Mouse (Mus musculus) frontal cortex, adult 2 months (tissue): ENCODE measurements at regions not wholly inside any gene's neighbourhood (a gene's known extent, or its start where the extent isn't known, plus 50 kb on each side); places are given as distances from the start of the nearest gene placed in this dataset.
"Not testable (repeated sequence)": the region's sequence is repeated elsewhere in the genome, so short reads cannot be mapped to it uniquely, and the experiment has no call there.

Source experiments
- DNase-seq, 2 experiments: peaks; one replicate each; pipeline ENCODE4 v3.0.0; 2022; ENCODE audit warnings: low spot score in 1 of 2; ENCODE audit errors: extremely low spot score in 1 of 2

GRCm38 (mm10) chr11:92228855-92229254 is 651.5 kb upstream of the Kif2b start:
- DNase-seq: no peak

DNA sequence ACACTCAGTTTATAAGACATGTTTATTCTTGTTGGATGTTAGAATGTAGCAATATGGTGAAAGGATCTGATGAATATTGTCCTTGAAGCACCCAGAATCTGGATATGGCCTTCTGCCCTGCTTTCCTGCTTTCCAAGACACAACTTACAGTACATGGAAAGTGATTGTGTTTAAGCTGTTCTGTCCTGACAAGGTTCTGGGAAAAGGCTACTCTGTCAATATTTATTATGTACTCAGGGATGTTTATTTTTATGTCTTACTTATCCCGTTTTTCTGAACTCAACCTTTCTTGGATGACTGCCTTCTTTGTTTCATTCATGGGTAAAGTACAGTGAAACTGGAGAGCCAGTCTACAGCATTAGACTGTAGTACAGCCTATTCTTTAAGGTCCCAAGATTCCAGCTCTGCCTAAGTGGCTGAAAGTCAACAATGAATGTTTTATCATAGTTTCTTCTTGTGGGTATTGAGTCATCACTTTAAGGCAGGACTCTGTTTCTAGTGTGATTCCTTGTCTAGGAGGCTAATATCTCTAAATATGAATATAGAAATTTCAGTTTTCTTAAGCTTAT is 631.7 kb upstream of the Kif2b start:
- DNase-seq: no peak

- DNase-seq: not testable (repeated sequence)
Observed at GRCm38 (mm10) chr11:92178393-92178792, 601.0 kb upstream of the Kif2b start.

- DNase-seq: no peak
Observed at GRCm38 (mm10) chr11:92153124-92153523, 575.8 kb upstream of the Kif2b start.

DNA sequence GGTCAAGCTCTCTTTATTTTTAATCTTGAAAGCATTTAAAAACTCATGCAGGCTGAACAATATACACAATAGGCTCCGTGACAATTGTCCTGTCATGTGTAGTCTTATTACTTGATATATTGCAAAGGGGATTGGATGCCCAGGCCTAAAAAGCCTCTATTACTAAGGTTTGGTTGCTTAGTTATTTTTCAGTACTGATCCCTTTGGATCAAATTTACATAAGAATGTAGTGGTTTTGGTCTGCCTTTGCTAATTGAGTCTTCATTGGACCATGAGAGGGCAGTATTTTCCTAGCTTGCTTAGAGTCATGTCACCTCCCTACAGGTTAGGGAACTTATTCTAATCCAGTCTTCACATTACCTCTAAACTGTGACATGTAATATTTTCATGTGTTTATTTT is 558.3 kb upstream of the Kif2b start:
- peak in 1 of 2 experiments; percentile 25 for DNase-seq

DNA sequence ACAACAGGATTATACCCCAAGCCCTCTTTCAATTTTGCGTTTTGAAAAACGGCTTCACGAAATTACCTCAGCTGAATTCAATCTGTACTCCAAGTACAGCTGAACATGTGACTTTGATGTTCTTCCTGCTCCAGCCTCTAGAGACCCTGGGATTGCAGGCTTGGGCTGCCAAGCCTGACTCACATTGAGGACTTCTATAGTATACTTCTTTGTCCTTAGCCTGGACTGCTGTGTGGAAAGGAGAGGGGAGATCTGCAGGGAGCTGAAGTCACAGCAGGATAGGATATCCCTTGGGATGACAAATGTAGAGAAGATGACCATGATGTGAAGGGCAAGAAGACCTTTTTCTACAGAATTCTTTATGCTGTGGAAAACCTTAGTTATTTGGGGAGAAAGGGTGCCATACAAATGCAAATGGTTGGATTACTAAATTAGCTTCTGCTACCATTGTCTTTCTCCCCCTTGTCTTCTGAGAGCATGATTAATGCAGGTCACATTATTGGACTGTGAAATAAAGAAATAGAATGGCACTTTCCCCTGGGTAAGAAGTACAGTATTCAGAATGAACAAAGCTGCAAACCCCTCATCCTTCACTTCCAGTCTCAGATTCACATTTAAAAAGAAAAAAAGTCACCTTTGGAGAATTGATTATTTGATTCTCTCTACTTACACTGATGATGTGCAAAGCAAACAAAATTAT is 557.7 kb upstream of the Kif2b start:
- DNase-seq: no peak

- peak; percentile 5 to 17 for DNase-seq
Observed at GRCm38 (mm10) chr11:92084766-92085165, 507.4 kb upstream of the Kif2b start.

- no peak for DNase-seq
Observed at GRCm38 (mm10) chr11:92041695-92042094, 464.3 kb upstream of the Kif2b start.

- DNase-seq: peak; percentile 1 to 9
Observed at GRCm38 (mm10) chr11:92040161-92040560, 462.8 kb upstream of the Kif2b start.

DNA sequence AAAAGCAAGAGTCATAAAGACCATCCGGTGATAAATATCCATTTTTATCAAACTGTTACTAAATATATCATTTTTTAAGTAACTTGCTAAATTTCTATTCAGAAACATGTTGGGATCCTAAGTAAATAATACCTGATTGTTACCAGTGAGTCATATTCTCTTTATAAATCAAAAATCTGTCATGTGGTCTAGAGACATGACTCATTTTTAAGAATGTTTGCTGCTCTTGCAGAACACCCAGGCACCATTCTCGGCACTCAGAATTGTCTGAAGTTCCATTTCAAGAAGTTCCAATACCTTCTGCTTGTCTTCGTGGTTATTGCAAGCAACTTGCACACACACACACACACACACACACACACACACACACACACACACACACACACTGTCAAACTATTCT is 441.1 kb upstream of the Kif2b start:
- DNase-seq: no peak

DNA sequence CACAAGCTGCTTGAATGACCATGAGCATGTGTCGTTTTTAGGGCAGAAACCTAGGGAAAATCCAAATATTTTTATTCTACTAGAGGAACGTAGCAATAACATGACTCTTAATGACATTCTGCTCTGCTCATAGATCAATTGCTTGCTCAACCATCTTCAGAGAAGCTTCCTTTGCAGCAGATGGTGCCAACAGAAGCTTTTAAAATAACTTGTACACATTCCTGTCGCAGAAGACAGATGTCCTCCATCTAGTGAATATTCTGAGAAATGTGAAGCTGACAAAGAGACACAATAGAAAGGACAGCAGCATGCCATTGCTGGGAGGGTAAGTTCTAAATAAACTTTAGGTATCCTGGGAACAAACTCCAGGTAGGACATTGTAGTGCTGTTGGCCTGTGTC is 433.9 kb upstream of the Kif2b start:
- peak; percentile 18 to 41 for DNase-seq

GRCm38 (mm10) chr11:91995524-91995923 is 418.2 kb upstream of the Kif2b start:
- DNase-seq: peak; percentile 4 to 25

DNA sequence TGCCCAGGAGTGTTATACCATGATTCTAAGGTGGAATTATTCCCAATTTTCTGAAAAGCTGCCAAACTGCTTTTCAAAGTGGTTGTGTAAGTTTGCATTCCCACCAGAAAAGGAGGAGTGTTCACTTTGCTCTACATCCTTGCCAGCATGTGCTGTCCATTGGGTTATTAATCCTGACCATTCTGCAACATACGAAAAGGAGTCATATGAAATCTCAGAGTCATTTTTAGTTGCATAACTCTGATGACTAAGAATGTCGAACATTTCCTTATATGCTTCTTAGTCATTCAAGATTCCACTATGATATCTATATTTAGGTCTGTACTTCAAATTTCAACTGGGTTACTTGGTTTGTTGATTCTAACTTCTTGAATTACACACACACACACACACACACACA is 392.2 kb upstream of the Kif2b start:
- no peak for DNase-seq

DNA sequence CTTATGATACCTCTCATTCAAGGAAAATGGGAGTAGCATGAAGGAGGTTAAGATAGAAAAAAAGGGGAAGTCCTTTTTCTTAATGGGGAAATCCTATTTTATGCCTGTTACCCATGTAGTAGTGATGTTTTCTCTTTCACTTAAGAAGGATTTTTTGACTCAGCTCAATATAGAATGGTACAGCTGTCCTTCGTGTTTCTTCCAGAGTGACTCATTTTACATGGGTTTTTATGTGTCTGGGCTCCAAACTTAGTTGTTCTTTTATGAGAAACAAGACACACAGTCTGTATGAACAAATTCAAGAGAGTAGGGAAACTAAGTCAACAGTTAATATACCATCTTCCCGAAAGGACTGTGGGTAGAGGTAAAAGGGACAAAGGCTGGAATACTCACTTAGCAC is 367.0 kb upstream of the Kif2b start:
- peak in 1 of 2 experiments; percentile 14 for DNase-seq
